Mouse (Mus musculus) v-Abl transformed pro-B cells (cell line): ENCODE measurements around the gene Syt11.

Source experiments
- in situ Hi-C, 2 experiments: fragments of 400-800 bp; cut with MboI; formaldehyde crosslinking; loops; one replicate each; pipeline ENCODE4 v1.15.1; 2025; ENCODE audit not compliant: unreplicated experiment in 2 of 2

Gene Syt11

DNA sequence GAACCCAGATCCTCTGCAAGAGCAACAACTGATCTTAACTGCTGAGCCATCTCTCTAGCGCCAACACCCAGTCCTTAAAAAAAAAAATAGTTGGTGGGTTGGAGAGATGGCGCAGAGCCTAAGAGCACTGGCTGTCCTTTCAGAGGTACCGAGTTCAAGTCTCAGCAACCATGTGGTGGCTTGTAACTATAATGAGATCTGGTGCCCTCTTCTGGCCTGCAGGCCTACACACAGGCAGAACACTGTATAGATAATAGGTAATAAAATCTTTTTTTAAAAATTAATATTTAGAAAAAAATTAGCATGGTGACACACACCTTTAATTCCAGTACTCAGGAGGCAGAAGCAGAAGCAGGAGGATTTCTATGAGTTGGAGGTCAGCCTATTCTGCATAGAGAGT lies 34.8 kb downstream of the Syt11 start:
- in situ Hi-C loops = loop anchor here in 1 of 2 experiments (10.0 kb wide), 1 partner anchor 145 kb away; no protein-coding TSS in a partner anchor

- in situ Hi-C loops = loop anchor here in 1 of 2 experiments (5.0 kb wide), 1 partner anchor 61 kb away; no protein-coding TSS in a partner anchor
These were observed 36.3 kb downstream of the Syt11 start for GRCm38 (mm10) chr3:88738641-88739040.

DNA sequence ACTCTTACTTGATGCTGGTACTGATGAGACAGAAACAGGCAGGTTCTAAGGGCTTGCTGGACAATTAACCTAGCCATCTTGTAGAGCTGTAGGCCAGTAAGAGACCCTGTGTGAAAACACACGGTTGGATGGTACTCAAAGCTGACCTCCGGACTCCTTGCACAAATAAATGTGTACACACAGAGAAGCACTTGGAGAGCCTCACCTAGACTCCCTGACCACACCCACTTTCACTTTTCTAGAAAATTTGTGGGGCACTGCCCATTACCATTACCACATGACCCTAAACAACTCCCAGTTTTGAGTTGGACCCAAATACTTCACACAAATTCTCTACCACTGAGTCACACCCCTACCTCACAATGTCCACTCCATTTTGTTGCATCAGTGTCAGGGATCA lies 38.4 kb downstream of the Syt11 start:
- in situ Hi-C loops = loop anchor here in 1 of 2 experiments (5.0 kb wide), 1 partner anchor 59 kb away; no protein-coding TSS in a partner anchor

- in situ Hi-C loops = loop anchor here in 1 of 2 experiments (25.0 kb wide), 1 partner anchor 1318 kb away; no protein-coding TSS in a partner anchor
These were observed 55.9 kb downstream of the Syt11 start for GRCm38 (mm10) chr3:88719098-88719497.

DNA sequence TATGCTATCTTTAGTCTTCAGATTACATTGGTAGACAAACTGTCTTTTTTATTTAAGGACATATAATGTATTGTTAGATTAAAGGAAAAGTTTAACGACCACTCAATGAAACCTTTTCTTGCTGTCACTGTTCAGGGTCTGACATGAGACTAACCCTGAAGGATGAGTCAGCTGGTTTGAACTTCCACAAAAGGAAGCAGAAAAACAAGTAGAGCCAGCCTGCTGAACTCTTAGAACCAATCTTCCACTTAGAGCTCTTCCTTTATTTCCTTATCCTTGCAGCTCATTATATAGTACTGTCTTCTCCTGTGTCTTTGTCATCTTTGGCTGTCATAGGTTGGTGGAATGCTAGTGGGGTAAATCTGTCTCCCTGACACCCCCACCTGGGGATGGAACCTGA lies 57.1 kb downstream of the Syt11 start:
- in situ Hi-C loops = loop anchor here in 1 of 2 experiments (25.0 kb wide), 1 partner anchor 1319 kb away; no protein-coding TSS in a partner anchor

DNA sequence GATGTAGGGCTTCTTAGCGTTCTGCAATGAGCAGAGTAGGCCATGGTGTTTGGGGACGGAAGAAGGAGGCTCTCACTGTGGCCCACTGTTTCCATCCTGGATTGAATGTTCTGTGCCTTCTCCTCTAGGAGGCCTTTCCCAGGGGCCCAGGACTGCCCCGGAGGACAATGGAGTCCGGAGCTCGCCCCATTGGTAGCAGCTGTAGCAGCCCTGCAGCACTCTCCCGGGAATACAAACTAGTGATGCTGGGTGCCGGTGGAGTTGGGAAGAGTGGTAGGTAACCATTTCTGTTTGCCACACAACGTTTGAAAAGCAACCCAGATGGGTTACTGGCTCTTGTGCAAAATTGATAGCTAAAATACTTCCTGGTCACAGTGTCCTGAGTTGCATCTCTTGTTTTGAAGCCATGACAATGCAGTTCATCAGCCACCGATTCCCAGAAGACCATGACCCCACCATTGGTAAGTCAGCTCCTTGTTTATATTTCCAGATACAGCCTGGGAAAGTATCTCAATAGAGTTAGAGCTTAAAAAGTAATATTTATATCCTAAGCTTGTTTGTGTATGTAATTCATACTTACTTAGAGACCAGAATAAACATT lies 57.7 kb downstream of the Syt11 start:
- in situ Hi-C loops = loop anchor here in 1 of 2 experiments (25.0 kb wide), 1 partner anchor 1320 kb away; no protein-coding TSS in a partner anchor

GRCm38 (mm10) chr3:88716399-88717197 lies 58.4 kb downstream of the Syt11 start, which contains the start of gene Rit1:
Gene Rit1, plus strand, starts transcription at chr3:88716838.
- in situ Hi-C loops = loop anchor here in 1 of 2 experiments (25.0 kb wide), 1 partner anchor 1321 kb away; no protein-coding TSS in a partner anchor

GRCm38 (mm10) chr3:88715716-88716115 lies 59.2 kb downstream of the Syt11 start:
- in situ Hi-C loops = loop anchor here in 1 of 2 experiments (25.0 kb wide), 1 partner anchor 1322 kb away; no protein-coding TSS in a partner anchor

- in situ Hi-C loops = loop anchor here in 1 of 2 experiments (25.0 kb wide), 1 partner anchor 1323 kb away; no protein-coding TSS in a partner anchor
These were observed 60.2 kb downstream of the Syt11 start for GRCm38 (mm10) chr3:88714725-88715124.

DNA sequence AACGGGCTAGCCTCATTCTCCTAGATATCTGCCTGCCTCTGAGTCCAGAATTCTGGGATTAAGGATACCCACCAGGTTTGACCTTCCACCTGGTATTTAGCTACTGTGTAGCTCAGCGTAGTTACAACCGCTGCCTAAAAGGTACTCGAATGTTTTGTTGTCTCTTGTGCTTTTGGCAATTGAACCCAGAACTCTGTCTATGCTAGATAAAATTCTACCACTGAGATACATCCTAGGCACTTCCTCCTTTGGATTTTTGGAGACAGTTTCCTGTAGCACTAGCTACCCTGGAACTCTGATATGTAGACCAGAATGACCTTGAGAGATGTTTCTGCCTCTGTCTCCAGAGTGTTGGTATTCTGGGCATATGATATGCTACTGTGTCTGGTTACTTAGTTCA lies 61.3 kb downstream of the Syt11 start:
- in situ Hi-C loops = loop anchor here in 1 of 2 experiments (25.0 kb wide), 1 partner anchor 1324 kb away; no protein-coding TSS in a partner anchor

GRCm38 (mm10) chr3:88701222-88701621 lies 73.7 kb downstream of the Syt11 start:
- in situ Hi-C loops = loop anchor here in 1 of 2 experiments (25.0 kb wide), 1 partner anchor 1336 kb away; no protein-coding TSS in a partner anchor

GRCm38 (mm10) chr3:88700247-88700646 lies 74.7 kb downstream of the Syt11 start:
- in situ Hi-C loops = loop anchor here in 1 of 2 experiments (25.0 kb wide), 1 partner anchor 1337 kb away; no protein-coding TSS in a partner anchor

- in situ Hi-C loops = loop anchor here in 1 of 2 experiments (10.0 to 25.0 kb wide), 3 partner anchors 366 to 1326 kb away; partner anchors contain the start of genes Gba and Thbs3
These were observed 76.1 kb downstream of the Syt11 start for GRCm38 (mm10) chr3:88698834-88699233.

GRCm38 (mm10) chr3:88698051-88698450 lies 76.9 kb downstream of the Syt11 start:
- in situ Hi-C loops = loop anchor here in 1 of 2 experiments (10.0 to 25.0 kb wide), 3 partner anchors 367 to 1327 kb away; partner anchors contain the start of genes Gba and Thbs3

- in situ Hi-C loops = loop anchor here in 1 of 2 experiments (10.0 to 25.0 kb wide), 3 partner anchors 369 to 1329 kb away; partner anchors contain the start of genes Gba and Thbs3
These were observed 79.4 kb downstream of the Syt11 start for GRCm38 (mm10) chr3:88695545-88695944.
